Mouse (Mus musculus): Measurements from ENCODE around the gene Col1a1. TPM values are rescaled to one million over a fixed set of nuclear protein-coding genes. Genes with fewer than 3 reads are reported as not detected.

The Col1a1 gene
- polyA plus RNA-seq, 1 experiment from 2014 or later, result 1,157 TPM

DNA sequence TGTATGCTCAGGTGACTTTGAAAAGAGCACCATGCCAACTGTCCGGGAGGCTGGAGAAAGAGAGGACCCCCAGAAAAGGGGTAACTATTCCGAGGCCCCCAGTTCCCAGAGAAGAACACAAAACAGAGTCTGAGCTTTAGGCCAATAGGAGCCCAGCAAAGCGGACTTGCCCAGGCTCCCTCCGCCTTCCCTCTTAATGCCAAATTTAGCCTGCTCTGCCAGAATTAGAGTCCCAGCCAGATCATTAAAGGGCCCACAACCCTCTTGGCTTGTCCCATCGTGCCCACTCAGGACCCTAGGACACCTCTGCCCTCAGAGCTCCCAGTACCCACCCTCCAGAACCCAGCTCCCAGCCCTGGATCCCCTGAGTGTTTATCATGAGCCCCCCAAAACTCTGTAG lies 36.9 kb downstream of the Col1a1 start:
- no peak overlapping the region for H3K4me3 ChIP-seq (ENCODE audit: low read depth, low read length)
- H3K9ac ChIP-seq (replicated peaks; ENCODE audit: low read depth, low read length), result no peak overlapping the region
- no peaks in the 10 kb centered on the region for H3K4me1 ChIP-seq (ENCODE audit: control insufficient read depth, insufficient read depth, low read length)
- H3K4me2 ChIP-seq (replicated peaks; ENCODE audit: low read depth, low read length), result no peak overlapping the region
- WGBS, result 69% methylated on average over 5 of the region's 5 CpGs
- H3K36me3 ChIP-seq (ENCODE audit: control insufficient read depth, insufficient read depth, low read length), result no peaks in the 10 kb centered on the region
- H3K27me3 ChIP-seq (ENCODE audit: control insufficient read depth, insufficient read depth, low read length), result no peaks in the 10 kb centered on the region
- no peaks in the 10 kb centered on the region for H3K9me3 ChIP-seq (ENCODE audit: control insufficient read depth, low read depth, low read length)
- no peak overlapping the region for H3K27ac ChIP-seq (ENCODE audit: low read length)
- ATAC-seq (ENCODE audit: insufficient number of reproducible peaks, insufficient read depth, low FRiP score, low read depth), result no peak

DNA sequence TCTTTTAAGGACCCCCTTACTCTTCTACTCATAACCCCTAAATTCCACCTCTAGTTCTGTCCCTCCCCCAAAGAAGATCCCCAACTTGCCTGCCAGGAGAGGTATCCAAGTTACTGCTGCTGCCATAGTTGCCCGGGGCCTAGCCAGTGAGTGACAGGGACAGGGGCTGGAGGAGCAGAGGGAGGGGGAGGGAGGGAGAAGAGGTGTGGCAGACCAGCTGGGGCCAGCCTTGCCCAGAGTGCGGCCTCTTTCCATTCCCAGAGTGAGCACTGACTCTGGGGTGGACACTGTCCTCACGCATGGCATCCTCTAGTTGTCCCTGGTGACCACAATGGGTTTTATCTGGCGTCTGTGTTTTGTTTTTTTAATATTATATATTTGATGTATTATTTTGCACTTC lies 37.3 kb downstream of the Col1a1 start:
- Histone ChIP-seq H3K4me2 (replicated peaks; ENCODE audit: low read depth, low read length) (no peak overlapping the region), H3K36me3 (ENCODE audit: control insufficient read depth, insufficient read depth, low read length) (no peaks in the 10 kb centered on the region), H3K4me1 (ENCODE audit: control insufficient read depth, insufficient read depth, low read length) (no peaks in the 10 kb centered on the region), H3K9me3 (ENCODE audit: control insufficient read depth, low read depth, low read length) (no peaks in the 10 kb centered on the region), H3K4me3 (ENCODE audit: low read depth, low read length) (no peak overlapping the region), H3K27me3 (ENCODE audit: control insufficient read depth, insufficient read depth, low read length) (no peaks in the 10 kb centered on the region), H3K27ac (ENCODE audit: low read length) (no peak overlapping the region), H3K9ac (replicated peaks; ENCODE audit: low read depth, low read length) (no peak overlapping the region)
- ATAC-seq (ENCODE audit: insufficient number of reproducible peaks, insufficient read depth, low FRiP score, low read depth), result no peak
- 54% methylated on average over 4 of the region's 4 CpGs for WGBS

DNA sequence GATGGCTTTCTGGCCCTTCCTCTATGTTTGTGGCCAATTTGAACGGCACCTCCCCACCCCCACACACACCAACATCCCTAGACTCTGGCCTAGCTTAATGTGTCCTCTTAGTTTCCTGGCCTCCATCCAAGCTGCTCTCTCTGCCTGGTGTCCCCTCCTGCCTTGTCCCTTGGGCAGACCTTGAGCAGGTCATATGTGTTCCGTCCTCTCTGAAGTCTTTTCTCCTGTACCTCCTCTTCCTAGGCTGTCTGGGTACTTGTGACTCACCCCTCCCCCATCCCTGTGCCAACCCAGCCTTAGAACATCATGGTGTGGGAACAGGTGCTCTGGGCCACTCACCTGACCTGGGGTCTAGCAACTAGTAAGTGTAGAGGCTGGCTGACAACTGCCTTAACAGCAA lies 38.9 kb downstream of the Col1a1 start:
- H3K9me3 ChIP-seq (ENCODE audit: control insufficient read depth, low read depth, low read length), result no peaks in the 10 kb centered on the region
- no peak overlapping the region for H3K27ac ChIP-seq (ENCODE audit: low read length)
- H3K36me3 ChIP-seq (ENCODE audit: control insufficient read depth, insufficient read depth, low read length), result no peaks in the 10 kb centered on the region
- H3K27me3 ChIP-seq (ENCODE audit: control insufficient read depth, insufficient read depth, low read length), result no peaks in the 10 kb centered on the region
- ATAC-seq (ENCODE audit: insufficient number of reproducible peaks, insufficient read depth, low FRiP score, low read depth), result no peak
- no peak overlapping the region for H3K4me2 ChIP-seq (replicated peaks; ENCODE audit: low read depth, low read length)
- H3K9ac ChIP-seq (replicated peaks; ENCODE audit: low read depth, low read length), result no peak overlapping the region
- 53% methylated on average over 2 of the region's 2 CpGs for WGBS
- H3K4me3 ChIP-seq (ENCODE audit: low read depth, low read length), result no peak overlapping the region
- H3K4me1 ChIP-seq (ENCODE audit: control insufficient read depth, insufficient read depth, low read length), result no peaks in the 10 kb centered on the region

DNA sequence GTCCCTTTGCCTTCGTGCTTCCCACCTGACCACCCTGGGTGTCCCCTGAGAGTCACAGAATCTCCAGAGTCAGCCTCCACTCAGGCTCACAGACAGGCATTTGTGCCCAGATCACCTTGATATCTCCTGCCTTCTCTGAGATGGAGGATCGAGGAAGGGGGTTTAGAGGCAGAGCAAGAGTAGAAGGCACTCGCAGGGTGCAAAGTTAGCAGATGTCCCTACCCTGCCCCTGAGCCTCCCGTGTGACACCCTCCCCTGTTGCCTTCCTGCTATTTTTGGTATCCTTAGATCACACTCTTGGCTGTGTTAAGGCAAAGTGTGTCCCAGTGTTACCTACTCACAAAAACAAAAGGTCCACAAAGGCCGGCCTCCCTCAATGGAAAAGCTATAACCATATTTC lies 40.2 kb downstream of the Col1a1 start, which contains the start of gene Sgca:
Sgca (minus strand) TSS at position 129 of the 400 bp plus-strand sequence.
- H3K27me3 ChIP-seq (ENCODE audit: control insufficient read depth, insufficient read depth, low read length), result no peaks in the 10 kb centered on the region
- H3K4me2 ChIP-seq (replicated peaks; ENCODE audit: low read depth, low read length), result no peak within 1 kb of the TSS
- no peaks in the 10 kb centered on the region for H3K9me3 ChIP-seq (ENCODE audit: control insufficient read depth, low read depth, low read length)
- 65% methylated on average over 5 of the region's 5 CpGs for WGBS
- H3K4me1 ChIP-seq (ENCODE audit: control insufficient read depth, insufficient read depth, low read length), result no peaks in the 10 kb centered on the region
- ATAC-seq (ENCODE audit: insufficient number of reproducible peaks, insufficient read depth, low FRiP score, low read depth), result no peak
- H3K36me3 ChIP-seq (ENCODE audit: control insufficient read depth, insufficient read depth, low read length), result no peaks in the 10 kb centered on the region
- no peak within 1 kb of the TSS for H3K9ac ChIP-seq (replicated peaks; ENCODE audit: low read depth, low read length)
- H3K4me3 ChIP-seq (ENCODE audit: low read depth, low read length), result no peak within 1 kb of the TSS
- H3K27ac ChIP-seq (ENCODE audit: low read length), result no peak within 1 kb of the TSS

DNA sequence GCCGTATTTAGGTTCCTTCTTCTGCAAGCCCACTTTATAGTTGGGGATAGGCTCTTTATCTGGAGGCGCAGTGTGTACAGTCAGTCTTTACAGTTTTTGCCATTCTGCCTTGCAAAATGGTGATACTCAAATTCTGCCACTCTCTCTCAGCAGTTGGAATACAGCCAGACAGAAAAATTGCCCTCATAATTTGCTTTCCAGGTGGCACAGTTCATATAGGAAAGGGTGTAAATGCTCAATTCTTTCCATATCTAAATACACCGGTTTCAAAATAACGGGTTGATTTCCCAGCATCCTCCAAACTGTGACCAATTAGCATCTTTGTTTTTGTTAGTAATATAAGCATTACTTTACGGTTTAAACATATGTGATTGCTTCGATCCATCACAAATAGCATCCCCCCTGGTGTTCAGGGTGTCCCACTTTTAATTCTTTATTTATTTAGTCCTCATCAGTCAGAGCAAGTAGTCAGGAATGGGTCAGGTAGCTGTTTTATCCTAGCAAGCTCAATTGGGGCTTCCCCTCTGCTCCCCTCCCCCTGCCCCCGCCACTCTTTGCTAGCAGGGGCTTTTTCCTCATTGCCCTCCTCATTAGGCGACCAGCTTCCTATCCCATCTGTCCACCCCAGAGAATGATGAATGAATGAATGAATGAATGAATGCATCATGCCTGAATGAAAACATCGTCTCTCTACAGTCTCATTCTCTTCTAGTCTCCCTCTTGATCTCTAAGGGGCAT lies 42.3 kb downstream of the Col1a1 start:
- no peaks in the 10 kb centered on the region for H3K36me3 ChIP-seq (ENCODE audit: control insufficient read depth, insufficient read depth, low read length)
- H3K27me3 ChIP-seq (ENCODE audit: control insufficient read depth, insufficient read depth, low read length), result no peaks in the 10 kb centered on the region
- H3K9ac ChIP-seq (replicated peaks; ENCODE audit: low read depth, low read length), result no peak overlapping the region
- 42% methylated on average over 9 of the region's 9 CpGs for WGBS
- no peak overlapping the region for H3K4me3 ChIP-seq (ENCODE audit: low read depth, low read length)
- H3K27ac ChIP-seq (ENCODE audit: low read length), result no peak overlapping the region
- ATAC-seq (ENCODE audit: insufficient number of reproducible peaks, insufficient read depth, low FRiP score, low read depth), result peak; percentile 23; the same call in 1 of the 2 replicates
- H3K4me1 ChIP-seq (ENCODE audit: control insufficient read depth, insufficient read depth, low read length), result no peaks in the 10 kb centered on the region
- no peaks in the 10 kb centered on the region for H3K9me3 ChIP-seq (ENCODE audit: control insufficient read depth, low read depth, low read length)
- peak overlapping the region; percentile 32 for H3K4me2 ChIP-seq (replicated peaks; ENCODE audit: low read depth, low read length)

DNA sequence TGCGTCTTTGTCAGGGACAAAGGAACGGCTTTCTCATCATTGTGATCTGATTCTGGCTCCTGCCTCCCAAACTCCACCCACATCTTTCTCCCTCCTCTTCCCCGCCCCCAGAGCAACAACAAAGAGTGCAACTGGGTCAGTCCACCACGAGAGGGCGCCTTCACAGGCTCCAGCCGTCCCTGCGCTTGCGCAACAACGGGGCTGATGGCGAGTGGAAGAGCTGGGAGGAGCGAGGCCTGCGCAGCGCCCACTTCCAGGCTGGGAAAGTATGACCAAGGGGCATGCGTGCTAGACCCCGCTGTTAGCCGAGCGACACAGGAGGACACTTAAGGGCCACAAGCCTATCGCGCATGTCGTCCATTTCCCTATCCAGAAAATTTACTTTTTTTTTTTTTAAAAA lies 42.9 kb downstream of the Col1a1 start:
- H3K4me1 ChIP-seq (ENCODE audit: control insufficient read depth, insufficient read depth, low read length), result no peaks in the 10 kb centered on the region
- no peaks in the 10 kb centered on the region for H3K36me3 ChIP-seq (ENCODE audit: control insufficient read depth, insufficient read depth, low read length)
- no peaks in the 10 kb centered on the region for H3K27me3 ChIP-seq (ENCODE audit: control insufficient read depth, insufficient read depth, low read length)
- no peaks in the 10 kb centered on the region for H3K9me3 ChIP-seq (ENCODE audit: control insufficient read depth, low read depth, low read length)
- under 1% methylated on average over 20 of the region's 20 CpGs for WGBS
- no peak overlapping the region for H3K9ac ChIP-seq (replicated peaks; ENCODE audit: low read depth, low read length)
- peak overlapping the region; percentile 10; the same call in 1 of the 2 replicates for H3K4me3 ChIP-seq (ENCODE audit: low read depth, low read length)
- H3K4me2 ChIP-seq (replicated peaks; ENCODE audit: low read depth, low read length), result peak overlapping the region; percentile 32
- ATAC-seq (ENCODE audit: insufficient number of reproducible peaks, insufficient read depth, low FRiP score, low read depth), result peak; percentile 93; the same call in 1 of the 2 replicates
- H3K27ac ChIP-seq (ENCODE audit: low read length), result no peak overlapping the region

DNA sequence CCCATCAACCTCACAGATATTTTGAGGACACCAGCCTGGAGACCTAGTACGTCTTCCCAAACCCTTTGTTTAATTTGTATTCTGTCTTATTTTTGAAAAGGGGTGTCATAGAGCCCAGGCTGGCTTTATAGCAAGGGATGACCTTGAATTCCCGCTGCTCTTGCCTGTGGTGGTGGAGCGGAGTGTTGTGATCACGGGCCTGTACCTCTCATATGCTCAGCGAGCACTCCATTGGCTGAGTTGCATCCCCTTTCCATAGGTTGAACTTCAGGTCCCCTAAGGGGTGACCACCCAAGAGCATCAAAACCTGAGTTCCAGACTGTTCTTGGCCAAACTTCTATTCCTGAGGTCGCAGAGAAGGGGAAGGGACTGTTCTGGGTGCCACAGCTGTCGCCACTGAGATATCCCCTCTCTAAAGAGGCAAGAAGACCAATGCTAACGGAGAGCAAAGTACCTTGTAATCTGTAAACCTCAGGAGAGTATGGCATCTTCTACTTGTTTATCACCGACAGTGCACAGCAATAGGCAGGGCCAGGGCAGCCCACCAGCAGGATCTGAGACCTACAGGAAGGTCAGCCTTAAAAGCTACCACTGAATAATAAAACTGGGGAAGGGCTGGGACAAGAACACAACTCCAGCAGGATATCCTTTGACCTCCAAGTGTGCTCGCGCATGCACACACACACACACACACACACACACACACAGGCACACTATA lies 43.6 kb downstream of the Col1a1 start:
- WGBS, result 74% methylated on average over 11 of the region's 11 CpGs
- no peak for ATAC-seq (ENCODE audit: insufficient number of reproducible peaks, insufficient read depth, low FRiP score, low read depth)
- no peaks in the 10 kb centered on the region for H3K9me3 ChIP-seq (ENCODE audit: control insufficient read depth, low read depth, low read length)
- H3K4me2 ChIP-seq (replicated peaks; ENCODE audit: low read depth, low read length), result peak overlapping the region; percentile 32
- no peaks in the 10 kb centered on the region for H3K27me3 ChIP-seq (ENCODE audit: control insufficient read depth, insufficient read depth, low read length)
- no peaks in the 10 kb centered on the region for H3K4me1 ChIP-seq (ENCODE audit: control insufficient read depth, insufficient read depth, low read length)
- H3K27ac ChIP-seq (ENCODE audit: low read length), result no peak overlapping the region
- peak overlapping the region; percentile 10; the same call in 1 of the 2 replicates for H3K4me3 ChIP-seq (ENCODE audit: low read depth, low read length)
- H3K36me3 ChIP-seq (ENCODE audit: control insufficient read depth, insufficient read depth, low read length), result no peaks in the 10 kb centered on the region
- H3K9ac ChIP-seq (replicated peaks; ENCODE audit: low read depth, low read length), result no peak overlapping the region

DNA sequence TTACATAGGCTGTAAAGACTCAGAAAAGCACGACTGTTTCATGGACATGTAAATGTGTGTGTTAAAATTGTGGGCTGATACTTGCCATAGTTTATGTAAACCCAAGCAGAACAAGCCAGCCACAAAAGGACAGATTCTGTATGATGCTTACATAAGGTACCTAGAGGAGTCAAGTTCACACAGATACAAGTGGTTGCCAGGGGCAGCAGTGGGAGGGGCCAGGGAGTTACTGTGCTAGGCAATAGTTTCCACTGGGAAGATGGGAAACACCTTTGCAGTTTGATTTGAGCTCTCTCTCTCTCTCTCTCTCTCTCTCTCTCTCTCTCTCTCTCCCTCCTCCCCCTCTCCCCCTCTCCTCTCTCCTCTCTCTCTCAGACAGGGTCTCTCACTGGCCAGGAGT lies 49.1 kb downstream of the Col1a1 start:
- no peak for ATAC-seq (ENCODE audit: insufficient number of reproducible peaks, insufficient read depth, low FRiP score, low read depth)
- Histone ChIP-seq H3K4me2 (replicated peaks; ENCODE audit: low read depth, low read length) (no peak overlapping the region), H3K4me1 (ENCODE audit: control insufficient read depth, insufficient read depth, low read length) (peaks cover 22% of the 10 kb centered on the region), H3K4me3 (ENCODE audit: low read depth, low read length) (no peak overlapping the region), H3K9me3 (ENCODE audit: control insufficient read depth, low read depth, low read length) (no peaks in the 10 kb centered on the region), H3K36me3 (ENCODE audit: control insufficient read depth, insufficient read depth, low read length) (no peaks in the 10 kb centered on the region), H3K27ac (ENCODE audit: low read length) (peak overlapping the region; percentile 61; the same call in 1 of the 2 replicates), H3K9ac (replicated peaks; ENCODE audit: low read depth, low read length) (no peak overlapping the region), H3K27me3 (ENCODE audit: control insufficient read depth, insufficient read depth, low read length) (no peaks in the 10 kb centered on the region)
- WGBS, result 17% methylated on average over 1 of the region's 1 CpGs
